Mouse (Mus musculus): Measurements from ENCODE around the gene Myl6. TPM values are rescaled to one million over a fixed set of nuclear protein-coding genes. Genes with fewer than 3 reads are reported as not detected.
A peak's percentile ranks its signal among the peaks of the same experiment; 100 is the strongest.

Myl6 gene
- polyA plus RNA-seq, 1 experiment from 2014 or later: 2,049 TPM

GRCm38 (mm10) chr10:128504641-128505370 lies 10.9 kb upstream of the Myl6 start:
- no peak overlapping the region for H3K9ac ChIP-seq (replicated peaks; ENCODE audit: low read depth)
- no peaks in the 10 kb centered on the region for H3K9me3 ChIP-seq (ENCODE audit: low read length)
- peak; percentile 27 for ATAC-seq
- no peak overlapping the region for H3K4me3 ChIP-seq (ENCODE audit: low read depth, low read length)
- H3K4me1 ChIP-seq (ENCODE audit: insufficient read depth, low read depth, low read length): 0 out of 2 replicates have a peak, but pooled peaks cover 3% of the 10 kb centered on the region
- no peaks in the 10 kb centered on the region for H3K36me3 ChIP-seq (ENCODE audit: insufficient read depth, low read length)
- 0 out of 2 replicates have a peak, but pooled peaks have one; percentile 4 for TF ChIP-seq CTCF (IDR thresholded peaks at IDR 0.05)
- TF ChIP-seq EP300 (IDR thresholded peaks at IDR 0.05): no peak
- no peaks in the 10 kb centered on the region for H3K27me3 ChIP-seq (replicated peaks; ENCODE audit: insufficient read depth, low read length)
- DNase-seq (ENCODE audit: low spot score): peak; percentile 40
- H3K4me2 ChIP-seq (replicated peaks; ENCODE audit: low read depth, low read length): no peak overlapping the region
- 53% methylated on average over 9 of the region's 9 CpGs for WGBS
- peak overlapping the region; percentile 48 for H3K27ac ChIP-seq (ENCODE audit: low read length)

- WGBS: 70% methylated on average over 3 of the region's 3 CpGs
- no peak overlapping the region for H3K4me2 ChIP-seq (replicated peaks; ENCODE audit: low read depth, low read length)
Observed at GRCm38 (mm10) chr10:128504012-128504411, 10.1 kb upstream of the Myl6 start.

DNA sequence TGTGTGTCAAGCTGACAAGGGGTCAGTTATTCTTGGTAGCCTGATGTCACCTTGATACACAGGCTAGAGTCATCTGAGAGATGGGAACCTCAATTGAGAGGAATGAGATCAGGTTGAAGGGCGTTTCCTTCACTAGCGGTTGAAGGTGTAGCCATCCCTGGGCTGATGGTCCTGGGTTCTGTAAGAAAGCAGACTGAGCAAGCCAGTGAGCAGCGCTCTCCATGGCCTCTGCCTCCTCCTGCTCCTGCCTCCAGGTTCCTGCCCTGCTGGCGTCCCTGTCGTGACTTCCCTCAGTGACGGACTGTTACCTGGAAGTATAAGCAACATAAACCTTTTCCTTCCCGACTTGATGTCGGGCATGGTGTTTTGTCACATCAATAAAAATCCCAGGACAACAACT lies 9.6 kb upstream of the Myl6 start:
- no peak for TF ChIP-seq EP300 (IDR thresholded peaks at IDR 0.05)
- no peak for TF ChIP-seq CTCF (IDR thresholded peaks at IDR 0.05)
- H3K4me3 ChIP-seq (ENCODE audit: low read depth, low read length): no peak overlapping the region
- H3K27me3 ChIP-seq (replicated peaks; ENCODE audit: insufficient read depth, low read length): no peaks in the 10 kb centered on the region
- no peaks in the 10 kb centered on the region for H3K36me3 ChIP-seq (ENCODE audit: insufficient read depth, low read length)
- H3K4me2 ChIP-seq (replicated peaks; ENCODE audit: low read depth, low read length): no peak overlapping the region
- no peaks in the 10 kb centered on the region for H3K9me3 ChIP-seq (ENCODE audit: low read length)
- WGBS: 81% methylated on average over 8 of the region's 8 CpGs
- DNase-seq (ENCODE audit: low spot score) (no peak), ATAC-seq (no peak)
- no peak overlapping the region for H3K9ac ChIP-seq (replicated peaks; ENCODE audit: low read depth)
- no peaks in the 10 kb centered on the region for H3K4me1 ChIP-seq (ENCODE audit: insufficient read depth, low read depth, low read length)
- H3K27ac ChIP-seq (ENCODE audit: low read length): no peak overlapping the region

More at GRCm38 (mm10) chr10:128504012-128504411, 10.1 kb upstream of the Myl6 start:
- no peak for DNase-seq (ENCODE audit: low spot score)
- Histone ChIP-seq H3K36me3 (ENCODE audit: insufficient read depth, low read length) (no peaks in the 10 kb centered on the region), H3K4me1 (ENCODE audit: insufficient read depth, low read depth, low read length) (0 out of 2 replicates have a peak, but pooled peaks cover under 1% of the 10 kb centered on the region), H3K9ac (replicated peaks; ENCODE audit: low read depth) (no peak overlapping the region), H3K27ac (ENCODE audit: low read length) (no peak overlapping the region), H3K4me3 (ENCODE audit: low read depth, low read length) (no peak overlapping the region), H3K27me3 (replicated peaks; ENCODE audit: insufficient read depth, low read length) (no peaks in the 10 kb centered on the region), H3K9me3 (ENCODE audit: low read length) (no peaks in the 10 kb centered on the region)
- TF ChIP-seq CTCF (IDR thresholded peaks at IDR 0.05) (no peak), EP300 (IDR thresholded peaks at IDR 0.05) (no peak)
- ATAC-seq: no peak

DNA sequence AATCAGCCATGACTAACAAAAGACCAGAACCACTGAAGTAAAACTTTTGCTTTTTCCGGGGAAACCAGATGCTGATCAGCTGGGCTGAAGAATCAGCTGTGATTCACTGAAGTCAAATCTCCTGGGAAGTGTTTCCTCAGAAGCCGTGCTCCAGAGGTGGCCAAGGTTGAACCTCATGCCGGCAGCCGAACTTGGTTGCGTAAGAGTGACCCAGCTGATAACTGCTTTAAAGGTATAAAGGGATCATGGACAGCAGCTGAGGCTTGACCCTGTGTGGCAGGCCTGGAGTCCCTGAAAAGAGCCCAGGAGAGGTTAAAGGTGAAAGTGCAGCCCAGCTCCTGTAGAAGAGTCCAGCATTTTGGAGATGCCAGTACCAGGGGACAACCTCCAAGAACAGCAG lies 8.4 kb upstream of the Myl6 start:
- H3K4me1 ChIP-seq (ENCODE audit: insufficient read depth, low read depth, low read length): peaks cover 5% of the 10 kb centered on the region; the same call in 1 of the 2 replicates
- H3K36me3 ChIP-seq (ENCODE audit: insufficient read depth, low read length): no peaks in the 10 kb centered on the region
- ATAC-seq (no peak), DNase-seq (ENCODE audit: low spot score) (no peak)
- no peak overlapping the region for H3K9ac ChIP-seq (replicated peaks; ENCODE audit: low read depth)
- H3K9me3 ChIP-seq (ENCODE audit: low read length): no peaks in the 10 kb centered on the region
- H3K4me3 ChIP-seq (ENCODE audit: low read depth, low read length): no peak overlapping the region
- 59% methylated on average over 5 of the region's 5 CpGs for whole genome bisulfite sequencing
- TF ChIP-seq EP300 (IDR thresholded peaks at IDR 0.05): no peak
- TF ChIP-seq CTCF (IDR thresholded peaks at IDR 0.05): no peak
- H3K27me3 ChIP-seq (replicated peaks; ENCODE audit: insufficient read depth, low read length): no peaks in the 10 kb centered on the region
- H3K27ac ChIP-seq (ENCODE audit: low read length): no peak overlapping the region
- no peak overlapping the region for H3K4me2 ChIP-seq (replicated peaks; ENCODE audit: low read depth, low read length)

DNA sequence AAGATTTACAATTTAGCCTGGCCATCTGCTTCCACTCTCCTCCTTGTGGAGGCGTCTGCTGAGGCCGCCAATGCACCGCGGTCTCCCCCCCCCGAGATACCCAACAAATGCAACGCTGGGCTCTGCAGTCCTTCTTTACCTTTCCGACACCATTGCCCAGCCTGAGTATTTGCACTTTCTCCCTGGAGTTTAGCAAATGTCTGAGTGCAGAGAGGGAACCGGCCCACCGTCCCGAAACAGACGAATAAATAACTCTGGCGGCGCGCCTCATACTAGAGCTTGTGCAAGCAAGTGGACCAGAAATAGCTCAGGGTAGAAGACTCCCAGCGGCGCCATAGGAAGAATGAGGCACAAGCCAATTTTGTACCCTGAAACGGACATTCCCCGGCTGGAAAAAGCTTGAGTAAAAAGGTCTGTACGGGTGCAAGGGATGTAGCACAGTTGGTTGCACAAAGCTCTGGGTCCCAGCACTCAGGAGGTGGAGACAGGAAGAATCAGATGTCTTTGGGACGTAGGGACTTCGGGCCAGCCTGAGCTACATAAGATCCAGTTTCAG lies 5.2 kb upstream of the Myl6 start:
- DNase-seq (ENCODE audit: low spot score): peak; percentile 84
- WGBS: under 1% methylated on average over 21 of the region's 21 CpGs
- peaks cover 5% of the 10 kb centered on the region; the same call in 1 of the 2 replicates for H3K4me1 ChIP-seq (ENCODE audit: insufficient read depth, low read depth, low read length)

GRCm38 (mm10) chr10:128498590-128498989 lies 4.6 kb upstream of the Myl6 start, which contains the start of gene Myl6b:
Myl6b (minus strand) TSS chr10:128498685.
- Histone ChIP-seq H3K9me3 (ENCODE audit: low read length) (no peaks in the 10 kb centered on the region), H3K27me3 (replicated peaks; ENCODE audit: insufficient read depth, low read length) (no peaks in the 10 kb centered on the region), H3K4me2 (replicated peaks; ENCODE audit: low read depth, low read length) (peak within 1 kb of the TSS; percentile 60), H3K36me3 (ENCODE audit: insufficient read depth, low read length) (no peaks in the 10 kb centered on the region), H3K27ac (ENCODE audit: low read length) (peak within 1 kb of the TSS; percentile 90), H3K4me3 (ENCODE audit: low read depth, low read length) (peak within 1 kb of the TSS; percentile 48), H3K9ac (replicated peaks; ENCODE audit: low read depth) (peak within 1 kb of the TSS; percentile 9), H3K4me1 (ENCODE audit: insufficient read depth, low read depth, low read length) (peaks cover 5% of the 10 kb centered on the region; the same call in 1 of the 2 replicates)
- TF ChIP-seq EP300 (IDR thresholded peaks at IDR 0.05): 0 out of 2 replicates have a peak, but pooled peaks have one; percentile 59
- TF ChIP-seq CTCF (IDR thresholded peaks at IDR 0.05): no peak
- WGBS: under 1% methylated on average over 27 of the region's 27 CpGs
- ATAC-seq (peak; percentile 93), DNase-seq (ENCODE audit: low spot score) (peak; percentile 99)

More for the DNA sequence above, 5.2 kb upstream of the Myl6 start:
- ATAC-seq: peak; percentile 37
- Histone ChIP-seq H3K36me3 (ENCODE audit: insufficient read depth, low read length) (no peaks in the 10 kb centered on the region), H3K27ac (ENCODE audit: low read length) (peak overlapping the region; percentile 90), H3K9ac (replicated peaks; ENCODE audit: low read depth) (peak overlapping the region; percentile 9), H3K4me3 (ENCODE audit: low read depth, low read length) (peak overlapping the region; percentile 48), H3K9me3 (ENCODE audit: low read length) (no peaks in the 10 kb centered on the region), H3K27me3 (replicated peaks; ENCODE audit: insufficient read depth, low read length) (no peaks in the 10 kb centered on the region), H3K4me2 (replicated peaks; ENCODE audit: low read depth, low read length) (peak overlapping the region; percentile 60)
- TF ChIP-seq EP300 (IDR thresholded peaks at IDR 0.05): peak; percentile 11; the same call in 1 of the 2 replicates
- no peak for TF ChIP-seq CTCF (IDR thresholded peaks at IDR 0.05)
